Mouse (Mus musculus) midbrain, embryonic 15.5 days (tissue): ENCODE results near the gene Ube2d3. TPM values are rescaled to one million over a fixed set of nuclear protein-coding genes. Genes with fewer than 3 reads are reported as not detected.
A peak's percentile ranks its signal among the peaks of the same experiment; 100 is the strongest.

Experiments used
- ATAC-seq: fragments of 200-750 bp; cut with Nextera tagmentation; replicated peaks from 2 replicates; pipeline ENCODE4 v1.8.0; 2017; ENCODE audit warnings: moderate TSS enrichment
- H3K27ac ChIP-seq: fragments of 300-500 bp; sonication (generic); 2 replicates; pipeline ENCODE4 v1.5.1; 2015; ENCODE audit warnings: mild to moderate bottlenecking, inconsistent platforms
- H3K27me3 ChIP-seq: fragments of 300-500 bp; sonication (generic); replicated peaks from 2 replicates; pipeline ENCODE4 v1.6.1; 2015; ENCODE audit warnings: inconsistent platforms
- H3K36me3 ChIP-seq: fragments of 300-500 bp; sonication (generic); replicated peaks from 2 replicates; pipeline ENCODE4 v1.6.1; 2015; ENCODE audit warnings: inconsistent platforms
- H3K4me1 ChIP-seq: fragments of 300-500 bp; sonication (generic); 2 replicates; pipeline ENCODE4 v1.6.1; 2015; ENCODE audit warnings: inconsistent platforms
- H3K4me2 ChIP-seq: fragments of 300-500 bp; sonication (generic); 2 replicates; pipeline ENCODE4 v1.6.1; 2015; ENCODE audit warnings: inconsistent platforms, mild to moderate bottlenecking, moderate library complexity
- H3K4me3 ChIP-seq: fragments of 300-500 bp; sonication (generic); 2 replicates; pipeline ENCODE4 v1.5.1; 2015; ENCODE audit warnings: mild to moderate bottlenecking, inconsistent platforms
- H3K9ac ChIP-seq: fragments of 300-500 bp; sonication (generic); 2 replicates; pipeline ENCODE4 v1.6.1; 2015; ENCODE audit warnings: mild to moderate bottlenecking, inconsistent platforms
- H3K9me3 ChIP-seq: fragments of 300-500 bp; sonication (generic); 2 replicates; pipeline ENCODE4 v1.6.1; 2016; ENCODE audit warnings: inconsistent platforms
- WGBS: fragments of 180-500 bp; shearing (Covaris S2); methylation state at CpG from one replicate; pipeline ENCODE4 v1.1.7; 2015; ENCODE audit warnings: mixed read lengths; 5-methylcytosine and 5-hydroxymethylcytosine counted together
- polyA plus RNA-seq: library from polyadenylated mRNA; unstranded; fragments of >200 nt; fragmentation: Nextera tagmentation; extraction: Ambion mirVana; gene quantifications from 2 replicates; pipeline ENCODE4 v1.2.1, GENCODE M21; 2015

The Ube2d3 gene
- 329 and 339 TPM in 2 replicates for polyA plus RNA-seq

DNA sequence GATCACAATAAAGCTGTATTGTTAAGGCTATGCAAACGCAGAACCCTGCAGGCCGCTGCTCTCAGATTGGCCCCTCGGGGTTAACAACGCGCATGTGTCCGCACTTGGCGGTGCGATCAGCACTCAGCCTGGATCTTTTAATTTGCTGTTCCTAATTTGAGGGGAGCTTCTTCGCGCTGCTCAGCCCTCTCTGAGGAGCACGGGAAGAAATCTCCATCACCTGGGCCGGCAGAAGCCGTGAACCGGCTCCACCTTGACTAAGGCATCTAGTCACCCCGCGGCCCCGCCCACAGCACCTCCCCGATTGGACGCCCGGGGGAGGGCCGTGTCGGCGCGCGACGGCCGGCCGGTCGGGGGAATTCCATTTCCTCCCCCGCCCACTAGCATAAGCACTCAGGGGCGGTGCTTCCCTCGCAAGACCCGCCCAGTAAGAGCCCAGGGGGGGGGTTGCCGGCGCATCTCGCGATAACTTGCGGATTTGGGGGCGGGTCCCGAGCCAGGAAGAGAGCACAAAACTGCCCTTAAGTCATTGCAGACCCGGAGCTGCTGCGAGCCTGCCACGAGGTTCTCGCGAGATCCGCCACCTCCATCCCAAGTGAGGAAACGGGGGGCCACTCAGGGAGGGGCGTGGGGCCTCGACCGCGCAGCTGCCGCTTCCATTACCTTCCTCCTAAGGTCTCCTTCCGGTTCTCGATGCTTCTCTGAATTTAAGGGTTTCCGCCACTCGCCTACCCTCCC is at the start of gene Ube2d3:
Gene Ube2d3 (plus strand): TSS at position 392 of the 738 bp plus-strand sequence.
- H3K4me2 ChIP-seq: peak within 1 kb of the TSS; percentile 72
- H3K4me3 ChIP-seq: peak within 1 kb of the TSS; percentile 86
- H3K27ac ChIP-seq: peak within 1 kb of the TSS; percentile 100
- under 1% methylated on average over 56 of the region's 56 CpGs for WGBS
- peaks cover 28% of the 10 kb centered on the region for H3K4me1 ChIP-seq
- no peaks in the 10 kb centered on the region for H3K9me3 ChIP-seq
- ATAC-seq: peak; percentile 97
- H3K9ac ChIP-seq: peak within 1 kb of the TSS; percentile 84
- no peaks in the 10 kb centered on the region for H3K27me3 ChIP-seq
- H3K36me3 ChIP-seq: no peaks in the 10 kb centered on the region

DNA sequence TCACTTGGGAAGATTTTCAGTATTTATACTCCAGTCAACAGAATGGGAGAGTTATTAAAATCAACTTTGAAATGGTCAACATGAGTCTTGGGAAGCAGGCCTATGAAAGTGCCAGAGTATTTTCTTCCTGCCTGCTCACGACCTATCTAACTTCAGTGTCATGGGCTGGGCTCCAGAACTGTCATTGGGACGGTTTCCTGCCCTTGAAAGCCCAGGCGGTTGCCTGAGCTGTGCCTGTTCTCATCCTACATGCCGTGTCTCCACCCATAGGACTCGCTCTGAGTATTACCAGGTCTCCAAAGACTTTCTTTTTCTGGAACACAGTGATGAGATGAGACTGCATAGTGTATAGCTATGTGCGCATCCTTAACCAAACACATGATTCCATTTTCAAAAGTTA is 44.8 kb upstream of the Ube2d3 start:
- Histone ChIP-seq H3K4me1 (no peaks in the 10 kb centered on the region), H3K9ac (no peak overlapping the region), H3K4me3 (no peak overlapping the region), H3K27ac (no peak overlapping the region), H3K27me3 (no peaks in the 10 kb centered on the region), H3K9me3 (no peaks in the 10 kb centered on the region), H3K4me2 (no peak overlapping the region), H3K36me3 (no peaks in the 10 kb centered on the region)
- no peak for ATAC-seq
- WGBS: 85% methylated on average over 6 of the region's 6 CpGs

GRCm38 (mm10) chr3:135395085-135395484 is 42.9 kb upstream of the Ube2d3 start:
- Histone ChIP-seq H3K27ac (no peak overlapping the region), H3K9ac (no peak overlapping the region), H3K9me3 (no peaks in the 10 kb centered on the region), H3K4me3 (no peak overlapping the region), H3K27me3 (no peaks in the 10 kb centered on the region), H3K4me1 (0 out of 2 replicates have a peak, but pooled peaks cover 2% of the 10 kb centered on the region), H3K4me2 (no peak overlapping the region), H3K36me3 (no peaks in the 10 kb centered on the region)
- 90% methylated on average over 5 of the region's 5 CpGs for WGBS
- no peak for ATAC-seq

DNA sequence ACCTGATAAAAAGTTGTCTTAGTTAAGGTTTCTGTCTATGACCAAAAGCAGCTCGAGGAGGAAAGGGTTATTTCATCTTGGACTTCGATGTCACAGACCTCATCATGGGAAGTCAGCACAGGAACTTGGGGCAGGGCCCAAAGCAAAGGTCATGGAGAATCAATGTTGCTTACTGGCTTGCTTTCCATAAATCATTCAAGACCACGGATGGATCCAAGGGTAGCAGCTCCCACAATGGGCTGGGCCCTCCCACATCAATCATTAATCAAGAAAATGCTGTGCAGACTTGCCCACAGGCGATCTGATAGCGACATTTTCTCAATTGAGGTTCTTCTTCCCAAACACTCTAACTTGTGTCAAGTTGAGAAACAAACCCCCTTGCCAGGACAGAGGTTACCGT is 41.9 kb upstream of the Ube2d3 start:
- H3K9me3 ChIP-seq: no peaks in the 10 kb centered on the region
- H3K27ac ChIP-seq: no peak overlapping the region
- H3K4me3 ChIP-seq: no peak overlapping the region
- ATAC-seq: no peak
- H3K4me1 ChIP-seq: 0 out of 2 replicates have a peak, but pooled peaks cover 3% of the 10 kb centered on the region
- H3K27me3 ChIP-seq: no peaks in the 10 kb centered on the region
- no peaks in the 10 kb centered on the region for H3K36me3 ChIP-seq
- 75% methylated on average over 6 of the region's 6 CpGs for WGBS
- no peak overlapping the region for H3K9ac ChIP-seq
- no peak overlapping the region for H3K4me2 ChIP-seq

DNA sequence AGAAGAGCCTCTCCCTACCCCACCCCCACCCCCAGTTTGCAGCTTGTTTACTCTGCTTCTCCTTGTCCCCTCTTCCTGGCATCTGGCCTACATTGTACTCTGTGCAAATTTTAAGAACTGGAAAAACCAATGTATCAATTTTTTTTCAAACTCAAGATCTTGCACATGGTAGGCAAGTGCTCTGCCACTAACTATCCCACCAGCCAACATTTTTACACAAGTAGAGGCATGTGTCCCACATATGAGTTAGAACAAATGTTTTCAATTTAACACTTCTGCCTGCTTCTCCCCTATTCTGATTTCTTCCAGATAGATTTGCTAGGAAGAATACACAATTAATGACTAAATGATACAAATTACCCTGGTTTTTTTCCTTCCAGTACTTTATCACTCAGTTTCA is 40.8 kb upstream of the Ube2d3 start:
- no peak overlapping the region for H3K4me2 ChIP-seq
- H3K9me3 ChIP-seq: no peaks in the 10 kb centered on the region
- H3K4me1 ChIP-seq: 0 out of 2 replicates have a peak, but pooled peaks cover 3% of the 10 kb centered on the region
- H3K9ac ChIP-seq: no peak overlapping the region
- H3K36me3 ChIP-seq: no peaks in the 10 kb centered on the region
- H3K27ac ChIP-seq: no peak overlapping the region
- no peak overlapping the region for H3K4me3 ChIP-seq
- no peaks in the 10 kb centered on the region for H3K27me3 ChIP-seq
- no peak for ATAC-seq

DNA sequence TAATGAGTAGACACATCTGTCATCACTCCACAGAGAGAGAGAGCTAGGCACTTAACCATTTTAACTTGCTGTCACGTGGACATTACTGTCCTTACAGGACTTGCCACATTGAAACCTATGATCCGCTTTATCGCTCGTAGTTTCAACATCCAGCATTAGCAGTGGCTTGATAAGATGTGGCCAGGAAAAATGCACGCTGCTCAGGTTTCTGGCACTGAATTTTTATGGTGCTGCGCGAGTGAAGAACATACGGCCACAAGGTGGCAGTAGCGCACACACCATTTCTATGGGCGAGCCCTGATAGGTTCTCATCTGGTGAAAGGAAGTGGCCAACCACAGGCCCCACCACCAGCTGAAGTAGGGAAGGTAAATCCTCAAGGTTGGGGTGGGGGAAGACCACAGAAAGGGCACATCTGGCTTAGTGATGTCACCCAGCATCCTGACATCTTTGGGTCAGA is 35.7 kb upstream of the Ube2d3 start:
- Histone ChIP-seq H3K27me3 (no peaks in the 10 kb centered on the region), H3K36me3 (peaks cover 5% of the 10 kb centered on the region; the same call in 1 of the 2 replicates), H3K9ac (no peak overlapping the region), H3K9me3 (no peaks in the 10 kb centered on the region), H3K4me3 (no peak overlapping the region), H3K27ac (no peak overlapping the region), H3K4me2 (no peak overlapping the region), H3K4me1 (0 out of 2 replicates have a peak, but pooled peaks cover 3% of the 10 kb centered on the region)
- peak; percentile 85 for ATAC-seq
- 16% methylated on average over 10 of the region's 10 CpGs for WGBS

GRCm38 (mm10) chr3:135403211-135403610 is 34.7 kb upstream of the Ube2d3 start:
- no peaks in the 10 kb centered on the region for H3K9me3 ChIP-seq
- H3K4me2 ChIP-seq: no peak overlapping the region
- H3K9ac ChIP-seq: no peak overlapping the region
- H3K4me1 ChIP-seq: 0 out of 2 replicates have a peak, but pooled peaks cover 3% of the 10 kb centered on the region
- no peak for ATAC-seq
- H3K27me3 ChIP-seq: no peaks in the 10 kb centered on the region
- no peak overlapping the region for H3K27ac ChIP-seq
- H3K36me3 ChIP-seq: peaks cover 5% of the 10 kb centered on the region; the same call in 1 of the 2 replicates
- WGBS: 83% methylated on average over 9 of the region's 9 CpGs
- H3K4me3 ChIP-seq: no peak overlapping the region

DNA sequence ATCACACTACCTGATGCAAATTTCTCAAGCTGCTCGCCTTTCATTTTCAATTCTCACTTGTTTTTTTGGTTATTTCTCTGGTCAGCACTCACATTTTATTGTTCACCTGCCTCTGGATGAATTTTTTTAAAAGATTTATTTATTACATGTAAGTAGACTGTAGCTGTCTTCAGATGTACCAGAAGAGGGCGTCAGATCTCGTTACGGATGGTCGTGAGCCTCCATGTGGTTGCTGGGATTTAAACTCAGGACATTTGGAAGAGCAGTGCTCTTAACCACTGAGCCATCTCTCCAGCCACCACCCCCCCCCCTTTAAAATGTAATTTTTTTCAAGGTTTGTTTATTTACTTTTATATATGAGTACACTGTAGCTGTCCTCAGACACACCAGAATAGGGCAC is 34.1 kb upstream of the Ube2d3 start:
- Histone ChIP-seq H3K9ac (no peak overlapping the region), H3K36me3 (peaks cover 5% of the 10 kb centered on the region; the same call in 1 of the 2 replicates), H3K27ac (no peak overlapping the region), H3K4me1 (0 out of 2 replicates have a peak, but pooled peaks cover 3% of the 10 kb centered on the region), H3K27me3 (no peaks in the 10 kb centered on the region), H3K4me2 (no peak overlapping the region), H3K4me3 (no peak overlapping the region), H3K9me3 (no peaks in the 10 kb centered on the region)
- 76% methylated on average over 5 of the region's 5 CpGs for WGBS
- ATAC-seq: no peak

DNA sequence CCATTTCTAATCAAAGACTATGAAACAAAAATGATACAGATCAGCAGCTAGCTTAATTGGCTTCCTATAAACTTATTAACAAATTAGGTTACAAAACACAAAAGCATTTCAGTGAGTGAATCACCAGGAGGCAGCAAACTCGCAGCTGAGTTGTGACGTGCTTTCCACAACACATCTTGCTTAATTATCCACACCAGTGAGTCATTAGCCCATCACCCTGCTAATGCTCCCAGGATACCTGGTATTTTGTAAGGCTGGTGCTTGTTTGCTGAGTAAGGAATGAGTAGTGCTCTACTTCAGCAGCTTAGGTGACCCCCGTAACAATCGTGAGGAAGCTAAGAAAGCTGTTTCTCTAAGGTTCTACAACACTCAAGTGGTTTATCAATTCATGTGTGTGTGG is 33.4 kb upstream of the Ube2d3 start:
- H3K27ac ChIP-seq: no peak overlapping the region
- no peak overlapping the region for H3K4me3 ChIP-seq
- no peaks in the 10 kb centered on the region for H3K9me3 ChIP-seq
- H3K27me3 ChIP-seq: no peaks in the 10 kb centered on the region
- peaks cover 9% of the 10 kb centered on the region; the same call in 1 of the 2 replicates for H3K36me3 ChIP-seq
- 72% methylated on average over 4 of the region's 4 CpGs for WGBS
- no peak for ATAC-seq
- H3K4me2 ChIP-seq: no peak overlapping the region
- 0 out of 2 replicates have a peak, but pooled peaks cover 3% of the 10 kb centered on the region for H3K4me1 ChIP-seq
- no peak overlapping the region for H3K9ac ChIP-seq

DNA sequence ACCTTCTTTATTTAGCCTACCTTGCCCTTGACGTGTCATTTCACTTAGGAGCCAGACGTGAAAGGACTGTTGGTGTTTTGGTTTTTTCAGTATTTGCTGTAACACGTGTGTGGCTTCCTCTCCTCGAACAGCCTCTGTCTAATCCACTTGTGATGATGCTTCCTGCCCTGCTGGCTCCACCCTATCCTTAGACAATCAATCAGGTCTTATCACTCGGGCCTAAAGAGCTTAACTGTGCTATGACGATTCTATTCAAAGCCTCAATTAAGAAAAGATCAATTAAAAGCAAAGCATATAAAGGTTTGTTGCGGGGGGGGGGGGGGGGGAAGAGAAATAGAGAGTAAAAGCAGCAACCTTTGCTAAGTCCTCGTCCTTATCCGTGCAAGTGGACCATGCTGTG is 30.6 kb upstream of the Ube2d3 start:
- no peak overlapping the region for H3K27ac ChIP-seq
- no peak overlapping the region for H3K4me2 ChIP-seq
- no peak for ATAC-seq
- peaks cover 10% of the 10 kb centered on the region; the same call in 1 of the 2 replicates for H3K36me3 ChIP-seq
- H3K4me1 ChIP-seq: 0 out of 2 replicates have a peak, but pooled peaks cover 5% of the 10 kb centered on the region
- H3K27me3 ChIP-seq: no peaks in the 10 kb centered on the region
- no peaks in the 10 kb centered on the region for H3K9me3 ChIP-seq
- no peak overlapping the region for H3K4me3 ChIP-seq
- no peak overlapping the region for H3K9ac ChIP-seq
- WGBS: 83% methylated on average over 8 of the region's 9 CpGs

- WGBS: 97% methylated on average over 5 of the region's 5 CpGs
- H3K4me3 ChIP-seq: no peak overlapping the region
- H3K9ac ChIP-seq: no peak overlapping the region
- H3K36me3 ChIP-seq: peaks cover 10% of the 10 kb centered on the region; the same call in 1 of the 2 replicates
- no peak overlapping the region for H3K27ac ChIP-seq
- no peaks in the 10 kb centered on the region for H3K27me3 ChIP-seq
- 0 out of 2 replicates have a peak, but pooled peaks cover 5% of the 10 kb centered on the region for H3K4me1 ChIP-seq
- H3K9me3 ChIP-seq: no peaks in the 10 kb centered on the region
- no peak overlapping the region for H3K4me2 ChIP-seq
- no peak for ATAC-seq
These were observed 28.7 kb upstream of the Ube2d3 start for GRCm38 (mm10) chr3:135409219-135409618.

- 92% methylated on average over 12 of the region's 12 CpGs for WGBS
- Histone ChIP-seq H3K9ac (no peak overlapping the region), H3K27ac (no peak overlapping the region), H3K4me1 (0 out of 2 replicates have a peak, but pooled peaks cover 5% of the 10 kb centered on the region), H3K27me3 (no peaks in the 10 kb centered on the region), H3K4me3 (no peak overlapping the region), H3K36me3 (peaks cover 6% of the 10 kb centered on the region; the same call in 1 of the 2 replicates), H3K9me3 (no peaks in the 10 kb centered on the region), H3K4me2 (no peak overlapping the region)
- no peak for ATAC-seq
These were observed 26.9 kb upstream of the Ube2d3 start for GRCm38 (mm10) chr3:135411056-135411455.
